Mouse (Mus musculus) MEL (cell line): Measurements from ENCODE around the gene D430041D05Rik. TPM values are rescaled to one million over a fixed set of nuclear protein-coding genes. Genes with fewer than 3 reads are reported as not detected.

Experiments used
- DNase-seq: peaks from one replicate; pipeline ENCODE4 v3.0.0; 2011; ENCODE audit warnings: low read depth, low spot score
- H3K27ac ChIP-seq: 2 replicates; pipeline ENCODE4 v1.5.1; 2012; ENCODE audit warnings: low read depth, mild to moderate bottlenecking, control low read depth, low read length, moderate library complexity; ENCODE audit not compliant: control insufficient read depth
- H3K27me3 ChIP-seq, 2 experiments: fragments of 150-350 bp in 1 of 2; sonication (generic) in 1 of 2; 2 replicates each; pipeline ENCODE4 v1.6.1; 2012; ENCODE audit warnings: low read length in 2 of 2, mild to moderate bottlenecking in 2 of 2, improper control_type of control experiment in 1 of 2, moderate library complexity in 1 of 2; ENCODE audit not compliant: insufficient read depth in 2 of 2, control insufficient read depth in 1 of 2
- H3K36me3 ChIP-seq, 2 experiments: 2 replicates each; pipeline ENCODE4 v1.6.1; 2012 to 2014; ENCODE audit warnings: low read length in 2 of 2, improper control_type of control experiment in 1 of 2, inconsistent platforms in 1 of 2, mild to moderate bottlenecking in 1 of 2; ENCODE audit not compliant: insufficient read depth in 2 of 2, control insufficient read depth in 1 of 2
- H3K4me1 ChIP-seq, 2 experiments: fragments of 150-350 bp in 1 of 2; sonication (generic) in 1 of 2; 2 replicates each; pipeline ENCODE4 v1.6.1; 2012; ENCODE audit warnings: low read length in 2 of 2, improper control_type of control experiment in 1 of 2, mild to moderate bottlenecking in 1 of 2; ENCODE audit not compliant: insufficient read depth in 2 of 2, control insufficient read depth in 1 of 2
- H3K4me3 ChIP-seq, 2 experiments: fragments of 150-350 bp in 1 of 2; sonication (generic) in 1 of 2; 2 replicates each; pipeline ENCODE4 v1.5.1; 2012; ENCODE audit warnings: low read depth in 2 of 2, low read length in 2 of 2, mild to moderate bottlenecking in 2 of 2, moderate library complexity in 2 of 2, control low read depth in 1 of 2, improper control_type of control experiment in 1 of 2; ENCODE audit not compliant: control insufficient read depth in 1 of 2, insufficient read depth in 1 of 2
- H3K79me2 ChIP-seq: 2 replicates; pipeline ENCODE4 v1.6.1; 2012; ENCODE audit warnings: mild to moderate bottlenecking, low read length, moderate library complexity; ENCODE audit not compliant: control insufficient read depth, poor library complexity, insufficient read depth
- H3K9ac ChIP-seq: 2 replicates; pipeline ENCODE4 v1.6.1; 2012; ENCODE audit warnings: low read depth, mild to moderate bottlenecking, control low read depth, low read length, moderate library complexity; ENCODE audit not compliant: control insufficient read depth, poor library complexity, severe bottlenecking
- H3K9me3 ChIP-seq: fragments of 150-350 bp; sonication (generic); replicated peaks from 2 replicates; pipeline ENCODE4 v1.6.1; 2012; ENCODE audit warnings: mild to moderate bottlenecking, low read length, improper control_type of control experiment, moderate library complexity; ENCODE audit not compliant: insufficient read depth
- CHD1 ChIP-seq: IDR thresholded peaks from 2 replicates; pipeline ENCODE4 v1.6.1; 2012; ENCODE audit warnings: low read depth, mild to moderate bottlenecking, inconsistent platforms, low read length, improper control_type of control experiment
- CHD2 ChIP-seq: IDR thresholded peaks from 2 replicates; pipeline ENCODE4 v1.6.1; 2011; ENCODE audit warnings: low read length, improper control_type of control experiment
- CTCF ChIP-seq, 3 experiments: IDR thresholded peaks in 2 of 3; conservative IDR thresholded peaks in 1 of 3; 2 replicates each; pipeline ENCODE4 v1.5.1; 2011 to 2012; ENCODE audit warnings: low read length in 3 of 3, low read depth in 2 of 3, mild to moderate bottlenecking in 2 of 3, improper control_type of control experiment in 1 of 3, inconsistent platforms in 1 of 3, mixed read lengths in 1 of 3, moderate library complexity in 1 of 3; ENCODE audit not compliant: control insufficient read depth in 1 of 3, insufficient read depth in 1 of 3, poor library complexity in 1 of 3, severe bottlenecking in 1 of 3
- E2F4 ChIP-seq: IDR thresholded peaks from 2 replicates; pipeline ENCODE4 v1.6.1; 2011; ENCODE audit warnings: low read depth, low read length, improper control_type of control experiment, borderline replicate concordance
- HCFC1 ChIP-seq: IDR thresholded peaks from 2 replicates; pipeline ENCODE4 v1.6.1; 2012; ENCODE audit warnings: low read depth, mild to moderate bottlenecking, inconsistent platforms, low read length, improper control_type of control experiment, moderate library complexity
- JUND ChIP-seq: IDR thresholded peaks from 2 replicates; pipeline ENCODE4 v1.6.1; 2011; ENCODE audit warnings: low read depth, mild to moderate bottlenecking, improper control_type of control experiment, low read length
- KAT2A ChIP-seq: conservative IDR thresholded peaks from 2 replicates; pipeline ENCODE4 v1.6.1; 2012; ENCODE audit warnings: low read depth, low read length, improper control_type of control experiment, inconsistent platforms
- MAFK ChIP-seq: IDR thresholded peaks from 2 replicates; pipeline ENCODE4 v1.6.1; 2011; ENCODE audit warnings: low read depth, mild to moderate bottlenecking, low read length, improper control_type of control experiment, borderline replicate concordance
- MAZ ChIP-seq: IDR thresholded peaks from 2 replicates; pipeline ENCODE4 v1.6.1; 2012; ENCODE audit warnings: low read depth, mild to moderate bottlenecking, inconsistent platforms, low read length, improper control_type of control experiment
- MXI1 ChIP-seq: IDR thresholded peaks from 2 replicates; pipeline ENCODE4 v1.6.1; 2011; ENCODE audit warnings: mild to moderate bottlenecking, low read depth, low read length, improper control_type of control experiment
- MYB ChIP-seq: IDR thresholded peaks from 2 replicates; pipeline ENCODE4 v1.6.1; 2011; ENCODE audit warnings: mild to moderate bottlenecking, low read depth, low read length, improper control_type of control experiment
- MYC ChIP-seq: IDR thresholded peaks from 2 replicates; pipeline ENCODE4 v1.6.1; 2011; ENCODE audit warnings: low read depth, mild to moderate bottlenecking, low read length, improper control_type of control experiment, moderate library complexity
- NELFE ChIP-seq: IDR thresholded peaks from 2 replicates; pipeline ENCODE4 v1.6.1; 2011; ENCODE audit warnings: low read depth, low read length, improper control_type of control experiment
- NRF1 ChIP-seq: IDR thresholded peaks from 2 replicates; pipeline ENCODE4 v1.6.1; 2014; ENCODE audit warnings: low read depth, mild to moderate bottlenecking, inconsistent platforms, low read length, improper control_type of control experiment, moderate library complexity; ENCODE audit not compliant: poor library complexity, insufficient read depth, severe bottlenecking
- POLR2AphosphoS2 ChIP-seq: IDR thresholded peaks from 2 replicates; pipeline ENCODE4 v1.6.1; 2011; ENCODE audit warnings: low read length, improper control_type of control experiment
- RAD21 ChIP-seq: IDR thresholded peaks from 2 replicates; pipeline ENCODE4 v1.6.1; 2011; ENCODE audit warnings: mild to moderate bottlenecking, low read depth, low read length, improper control_type of control experiment
- RCOR1 ChIP-seq: IDR thresholded peaks from 2 replicates; pipeline ENCODE4 v1.6.1; 2012; ENCODE audit warnings: low read depth, mild to moderate bottlenecking, inconsistent platforms, low read length, improper control_type of control experiment
- SMC3 ChIP-seq: IDR thresholded peaks from 2 replicates; pipeline ENCODE4 v1.6.1; 2011; ENCODE audit warnings: low read depth, low read length, improper control_type of control experiment
- USF2 ChIP-seq, 2 experiments: IDR thresholded peaks; 2 replicates each; pipeline ENCODE4 v1.6.1; 2011 to 2012; ENCODE audit warnings: improper control_type of control experiment in 2 of 2, low read length in 2 of 2, borderline replicate concordance in 1 of 2, inconsistent platforms in 1 of 2, low read depth in 1 of 2, mild to moderate bottlenecking in 1 of 2; ENCODE audit not compliant: insufficient read depth in 1 of 2
- ZC3H11A ChIP-seq: IDR thresholded peaks from 2 replicates; pipeline ENCODE4 v1.6.1; 2012; ENCODE audit warnings: low read depth, mild to moderate bottlenecking, inconsistent platforms, low read length, improper control_type of control experiment
- ZNF384 ChIP-seq: IDR thresholded peaks from 2 replicates; pipeline ENCODE4 v1.6.1; 2012; ENCODE audit warnings: low read depth, mild to moderate bottlenecking, inconsistent platforms, low read length, improper control_type of control experiment
- polyA plus RNA-seq, 2 experiments: library from polyadenylated mRNA; stranded (reverse) in 1 of 2; unstranded in 1 of 2; fragments of >175 nt in 1 of 2; fragments of >200 nt in 1 of 2; gene quantifications; 2 replicates each; pipeline versions ENCODE4 v1.2.1 to v1.2.4; 2012; ENCODE audit warnings: low replicate concordance in 2 of 2, low read depth in 1 of 2; ENCODE audit not compliant: insufficient read length in 2 of 2, insufficient read depth in 1 of 2, missing spikeins in 1 of 2
- total RNA-seq: library from RNA; depleted of rRNA; stranded (reverse); fragments of 300-350 nt; gene quantifications from 2 replicates; pipeline ENCODE4 v1.2.3, GENCODE M21; 2012

Gene D430041D05Rik
- total and polyA plus RNA-seq, 3 experiments = 0.46 to 1.1 TPM; not detected in 1

GRCm38 (mm10) chr2:104175476-104176165 is 235.2 kb downstream of the D430041D05Rik start:
- Histone ChIP-seq H3K4me3 (no peak overlapping the region), H3K4me1 (peaks cover 29 to 58% of the 10 kb centered on the region in 2 experiments), H3K9me3 (no peaks in the 10 kb centered on the region), H3K36me3 (peaks cover 0 to 45% of the 10 kb centered on the region in 2 experiments; a peak in 2 of 4 replicates), H3K27me3 (no peaks in the 10 kb centered on the region), H3K79me2 (no peaks in the 10 kb centered on the region), H3K9ac (no peak overlapping the region)
- DNase-seq = no peak
- TF ChIP-seq MAZ (no peak), MXI1 (no peak), MYB (no peak), HCFC1 (no peak), MYC (no peak), KAT2A (no peak), E2F4 (no peak), POLR2AphosphoS2 (no peak), RCOR1 (no peak), CHD1 (no peak), MAFK (no peak), USF2 (IDR thresholded peaks at IDR 0.05; ENCODE audit: borderline replicate concordance in 1 of 2, insufficient read depth in 1 of 2, low read depth in 1 of 2, low read length in 2 of 2) (no peak), RAD21 (no peak), JUND (no peak)
- TF ChIP-seq, all 39 proteins: peak for 0
- no peak overlapping the region for H3K27ac ChIP-seq

- peak; percentile 54 for DNase-seq
- H3K79me2 ChIP-seq = no peaks in the 10 kb centered on the region
- H3K9me3 ChIP-seq = no peaks in the 10 kb centered on the region
- H3K4me1 ChIP-seq = peaks cover 21 to 36% of the 10 kb centered on the region in 2 experiments
- no peak for TF ChIP-seq CHD1
- no peak for TF ChIP-seq E2F4
- no peak for TF ChIP-seq NRF1
- TF ChIP-seq ZC3H11A = peak; percentile 39
- peak; percentile 36 for TF ChIP-seq SMC3
- peak; percentile 13 to 48 (median 47); a peak in 4 of 6 replicates for TF ChIP-seq CTCF (IDR thresholded peaks at IDR 0.05 in 2 of 3, conservative IDR thresholded peaks at IDR 0.05 in 1 of 3; ENCODE audit: control insufficient read depth in 1 of 3, insufficient read depth in 1 of 3, low read depth in 2 of 3, low read length in 3 of 3, poor library complexity in 1 of 3, severe bottlenecking in 1 of 3)
- TF ChIP-seq NELFE = no peak
- 0 out of 2 replicates have a peak, but pooled peaks have one; percentile 28 for TF ChIP-seq MAZ
- peak; percentile 51 for TF ChIP-seq RAD21
- TF ChIP-seq CHD2 = no peak
- no peak for TF ChIP-seq ZNF384
- no peak overlapping the region for H3K27ac ChIP-seq
- H3K36me3 ChIP-seq = peaks cover 0 to 29% of the 10 kb centered on the region in 2 experiments; a peak in 2 of 4 replicates
- no peaks in the 10 kb centered on the region for H3K27me3 ChIP-seq
- H3K9ac ChIP-seq = no peak overlapping the region; the same call in 1 of the 2 replicates
- H3K4me3 ChIP-seq = no peak overlapping the region
Observed at GRCm38 (mm10) chr2:104173431-104173830, 237.4 kb downstream of the D430041D05Rik start.
